Mouse (Mus musculus): Measurements from ENCODE around the gene Gm21820. TPM values are rescaled to one million over a fixed set of nuclear protein-coding genes. Genes with fewer than 3 reads are reported as not detected.
"Not testable (repeated sequence)": the region's sequence is repeated elsewhere in the genome, so short reads cannot be mapped to it uniquely, and the experiment has no call there.

The Gm21820 gene
- total RNA-seq (2015) (not detected in 2 replicates), total RNA-seq (2017) (not detected in 2 replicates)

GRCm38 (mm10) chrY:5249341-5249740, at the start of gene Gm21820:
Gm21820 (minus strand) TSS chrY:5249441.
- not testable (repeated sequence) for ATAC-seq (ENCODE audit: poor library complexity, severe bottlenecking)

Other genes with a start within 250 kb of the Gm21820 start
- gene Gm20918, start 205.5 kb downstream of the Gm21820 start, total RNA-seq (2015): not detected in 2 replicates
- gene Gm20918, start 205.5 kb downstream of the Gm21820 start, total RNA-seq (2017): not detected in 2 replicates